Mouse (Mus musculus) thymus, postnatal 4 days (tissue): ENCODE results near the gene Aqp3.
"Not testable (repeated sequence)": the region's sequence is repeated elsewhere in the genome, so short reads cannot be mapped to it uniquely, and the experiment has no call there.

Source experiments
- DNase-seq: peaks from one replicate; pipeline ENCODE4 v3.0.0; 2021

Aqp3 gene

GRCm38 (mm10) chr4:41100986-41101385 lies 3.0 kb upstream of the Aqp3 start:
- no peak for DNase-seq

DNA sequence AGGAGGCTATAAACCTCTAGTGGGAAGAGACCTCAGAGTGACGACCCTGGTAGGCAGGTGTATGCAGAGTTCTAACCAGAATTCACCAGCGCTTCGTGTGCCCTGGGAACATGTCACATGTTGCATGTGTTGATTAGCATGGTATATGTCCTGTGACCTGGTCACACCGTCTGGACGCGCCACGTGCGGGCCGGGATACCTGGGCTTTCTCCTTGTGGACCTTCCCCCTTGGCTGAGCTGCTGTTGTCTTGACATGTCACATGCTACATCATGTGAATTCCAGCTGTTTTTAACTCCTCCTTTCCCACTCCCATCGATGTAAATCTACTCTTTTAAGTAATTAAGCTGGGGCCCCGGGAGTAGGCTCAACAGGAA lies 581 bp upstream of the Aqp3 start:
- DNase-seq, result no peak

DNA sequence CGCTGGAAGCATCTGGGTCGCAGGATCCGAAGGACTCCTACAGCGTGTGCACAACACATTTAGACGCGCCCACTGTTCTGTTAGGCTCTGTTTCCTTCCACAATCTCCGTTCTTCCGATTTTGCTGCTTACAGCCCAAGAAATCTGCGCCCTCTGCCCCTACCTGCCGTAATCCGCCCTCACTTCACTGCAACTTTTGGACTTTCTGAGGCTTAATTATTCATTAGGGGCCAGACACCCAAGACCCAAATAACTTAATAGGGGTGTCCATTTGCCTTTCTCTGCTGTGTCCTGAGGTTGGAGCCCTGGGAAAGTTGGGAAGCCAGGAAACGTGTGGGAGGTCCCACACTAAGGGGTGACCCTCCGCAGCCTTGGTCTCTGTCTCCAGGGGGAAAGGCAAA lies 602 bp downstream of the Aqp3 start:
- peak; percentile 15 for DNase-seq

- DNase-seq, result no peak
Measured at GRCm38 (mm10) chr4:41096794-41097193, 1.2 kb downstream of the Aqp3 start.

DNA sequence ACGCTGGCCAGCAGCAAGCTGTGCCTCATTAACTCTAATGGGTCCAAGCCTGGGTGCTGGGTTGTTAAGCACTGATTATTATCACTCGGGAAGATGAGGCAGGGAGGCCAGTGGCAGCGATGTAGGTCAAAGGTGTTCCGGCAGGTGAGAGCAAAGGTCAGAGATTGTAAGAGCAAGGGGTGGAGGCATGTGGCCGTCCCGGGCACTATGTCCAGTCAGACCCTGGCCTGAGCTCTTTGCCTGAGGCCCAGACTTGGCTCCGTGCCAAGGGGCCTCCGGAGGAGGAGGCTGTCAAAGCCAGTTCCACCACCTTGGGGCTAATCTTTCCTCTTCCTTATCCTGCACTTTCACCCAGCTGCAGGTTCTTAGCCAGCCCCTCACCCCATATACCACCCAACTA lies 1.8 kb downstream of the Aqp3 start:
- DNase-seq, result no peak

GRCm38 (mm10) chr4:41094361-41094760 lies 3.6 kb downstream of the Aqp3 start:
- no peak for DNase-seq

DNA sequence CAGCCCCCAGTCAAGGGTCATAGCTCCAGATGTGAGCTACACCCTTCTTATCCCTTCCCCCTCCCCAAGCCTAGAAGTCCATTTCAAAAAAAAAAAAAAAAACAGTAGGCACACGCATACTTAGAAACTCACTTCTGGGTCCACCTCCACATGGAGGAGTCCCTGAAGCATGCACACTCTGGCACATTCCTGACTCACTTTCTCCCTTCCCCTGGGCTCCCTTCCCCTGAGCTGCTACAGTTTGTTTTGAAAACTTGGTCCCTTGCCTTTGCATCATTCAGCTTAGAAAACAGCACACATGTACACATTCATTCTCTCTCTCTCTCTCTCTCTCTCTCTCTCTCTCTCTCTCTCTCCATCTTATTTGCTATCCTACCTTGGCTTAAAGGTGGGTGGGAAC lies 5.0 kb downstream of the Aqp3 start:
- no peak for DNase-seq

DNA sequence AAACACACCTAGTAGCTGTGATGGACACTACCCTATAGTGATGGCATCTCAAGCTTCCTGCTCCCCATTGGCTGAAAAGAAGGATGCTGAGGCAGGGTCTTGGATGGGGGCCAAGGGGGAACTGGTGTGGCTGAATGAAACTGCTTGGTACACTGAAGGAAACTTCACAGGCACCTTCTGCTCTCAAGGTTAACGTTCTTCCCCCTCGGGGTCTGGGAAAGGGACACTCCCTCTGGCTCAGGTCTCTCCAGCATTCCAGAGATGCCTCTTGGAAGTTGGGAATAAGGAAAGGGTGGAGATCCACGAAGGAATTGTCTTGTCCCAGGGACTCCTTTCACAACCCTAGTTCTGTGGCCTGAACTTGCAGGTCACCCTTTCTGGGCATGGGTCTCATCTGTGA lies 6.6 kb downstream of the Aqp3 start:
- DNase-seq, result no peak

- DNase-seq, result no peak
Measured at GRCm38 (mm10) chr4:41089705-41090104, 8.3 kb downstream of the Aqp3 start.

DNA sequence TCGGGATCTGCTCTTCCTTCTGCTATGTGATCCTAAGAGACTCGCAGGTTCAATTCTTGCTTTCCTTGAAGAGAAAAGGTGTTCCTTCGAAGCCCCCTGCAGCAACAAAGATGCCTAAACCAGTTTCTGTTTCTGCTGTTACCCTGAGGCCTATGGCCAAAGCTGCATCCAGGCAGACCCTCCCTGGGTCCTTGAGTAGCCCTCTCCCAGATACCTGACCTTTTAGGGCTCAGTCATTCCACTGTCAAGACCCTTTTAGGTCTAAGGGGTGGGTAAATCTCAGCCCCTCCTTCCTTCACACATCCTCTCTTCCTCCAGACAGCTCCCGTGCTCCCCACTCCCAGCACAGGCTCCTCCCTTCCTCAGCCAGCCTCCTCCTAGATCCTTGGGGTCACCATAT lies 8.8 kb downstream of the Aqp3 start:
- no peak for DNase-seq

GRCm38 (mm10) chr4:41087459-41088298 lies 10.3 kb downstream of the Aqp3 start:
- no peak for DNase-seq

- DNase-seq, result no peak
Measured at GRCm38 (mm10) chr4:41086947-41087346, 11.0 kb downstream of the Aqp3 start.

DNA sequence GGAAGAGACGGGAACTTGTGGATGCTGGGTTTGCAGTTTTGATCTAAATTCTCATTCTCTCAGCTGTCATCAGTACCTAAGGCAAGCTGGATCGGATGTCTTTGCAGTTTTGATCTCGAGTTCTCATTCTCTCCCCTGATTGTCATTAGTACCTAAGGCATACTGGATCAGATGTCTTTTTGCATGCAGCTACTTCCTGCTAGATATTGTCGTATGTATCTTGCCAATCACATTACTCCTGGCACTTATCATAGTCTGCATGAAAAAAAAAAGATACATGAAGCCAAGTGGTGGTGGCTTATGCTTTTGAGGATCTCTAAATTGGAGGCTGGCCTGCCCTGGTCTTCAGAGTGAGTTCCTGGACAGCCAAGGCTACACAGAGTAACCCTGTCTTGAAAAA lies 13.2 kb downstream of the Aqp3 start:
- no peak for DNase-seq

GRCm38 (mm10) chr4:41082803-41083202 lies 15.2 kb downstream of the Aqp3 start:
- DNase-seq, result not testable (repeated sequence)

DNA sequence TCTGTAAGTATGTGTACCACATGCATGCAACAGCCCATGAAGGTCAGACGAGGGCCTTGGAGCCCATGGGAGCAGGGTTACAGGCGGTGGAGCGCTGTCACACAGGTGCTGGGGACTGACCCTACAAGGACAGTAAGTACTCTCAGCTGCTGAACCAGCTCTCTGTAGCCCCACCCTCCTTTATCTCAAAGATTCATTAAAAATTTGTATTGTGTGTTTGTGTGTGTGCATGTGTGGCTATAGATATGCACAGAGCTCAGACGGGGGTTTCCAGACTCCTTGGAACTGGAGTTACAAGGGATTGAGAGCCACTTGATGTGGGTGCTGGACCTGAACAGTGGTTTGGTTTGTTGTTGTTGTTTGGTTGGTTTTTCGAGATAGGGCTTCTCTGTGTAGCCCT lies 16.2 kb downstream of the Aqp3 start:
- DNase-seq, result no peak

DNA sequence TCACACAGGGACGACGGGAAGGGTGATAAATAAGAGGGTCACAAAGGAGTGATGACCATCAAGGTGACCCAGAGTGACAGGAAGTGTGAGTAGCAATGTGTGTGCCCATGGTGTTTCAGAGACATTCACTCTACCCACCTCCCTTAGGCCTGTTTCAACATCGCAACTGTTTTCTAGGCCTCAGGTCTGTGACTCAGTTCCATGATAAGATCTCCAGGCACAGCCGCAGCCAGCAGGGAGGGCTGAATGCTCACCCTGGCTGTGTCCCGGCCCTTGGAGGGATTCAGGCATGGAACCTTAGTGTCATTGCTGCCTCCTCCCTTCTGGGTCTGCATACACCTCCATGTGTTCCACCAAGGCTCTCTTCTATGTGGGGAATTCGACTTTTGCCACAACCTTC lies 19.3 kb downstream of the Aqp3 start:
- no peak for DNase-seq

- DNase-seq, result no peak
Measured at GRCm38 (mm10) chr4:41074461-41074860, 23.5 kb downstream of the Aqp3 start.

DNA sequence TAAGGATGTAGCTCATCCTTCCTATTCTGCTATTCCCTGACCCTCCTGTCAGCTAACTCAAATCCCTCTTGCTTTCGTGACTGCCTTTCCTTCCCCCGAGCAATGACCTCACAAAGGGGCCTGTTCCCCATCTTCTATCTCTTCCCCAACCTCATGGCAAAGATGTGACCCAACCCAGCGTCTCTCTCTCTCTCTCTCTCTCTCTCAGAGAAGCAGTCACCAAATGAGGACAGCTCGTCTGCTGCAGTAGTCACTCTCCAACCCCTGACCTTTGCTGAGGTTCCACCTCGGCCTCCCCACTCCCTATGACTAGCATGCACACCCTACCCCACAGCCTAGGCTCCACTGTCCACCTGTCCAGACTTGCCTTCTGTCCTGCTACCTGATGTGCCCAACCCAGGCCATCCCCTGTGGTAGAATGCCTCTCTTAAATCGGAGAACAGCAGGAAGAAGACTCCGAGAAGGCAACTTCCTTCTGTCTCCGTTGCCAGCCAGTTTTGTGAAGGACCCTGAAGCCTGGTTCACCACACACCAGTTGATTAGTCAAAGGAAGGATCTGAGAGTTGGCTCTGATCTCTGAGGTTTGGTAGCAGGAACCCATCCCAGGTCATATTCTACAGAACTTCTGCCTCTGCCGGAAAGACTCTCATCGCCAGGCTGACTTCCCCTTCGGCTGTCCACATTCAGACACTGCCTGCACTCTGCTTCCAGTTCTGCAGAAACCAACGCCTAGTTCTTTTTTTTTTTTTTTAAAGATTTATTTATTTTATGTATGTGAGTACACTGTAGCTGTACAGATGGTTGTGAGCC lies 24.8 kb downstream of the Aqp3 start:
- DNase-seq, result no peak

GRCm38 (mm10) chr4:41071500-41072429 lies 26.2 kb downstream of the Aqp3 start:
- no peak for DNase-seq

GRCm38 (mm10) chr4:41065196-41065595 lies 32.8 kb downstream of the Aqp3 start:
- no peak for DNase-seq

DNA sequence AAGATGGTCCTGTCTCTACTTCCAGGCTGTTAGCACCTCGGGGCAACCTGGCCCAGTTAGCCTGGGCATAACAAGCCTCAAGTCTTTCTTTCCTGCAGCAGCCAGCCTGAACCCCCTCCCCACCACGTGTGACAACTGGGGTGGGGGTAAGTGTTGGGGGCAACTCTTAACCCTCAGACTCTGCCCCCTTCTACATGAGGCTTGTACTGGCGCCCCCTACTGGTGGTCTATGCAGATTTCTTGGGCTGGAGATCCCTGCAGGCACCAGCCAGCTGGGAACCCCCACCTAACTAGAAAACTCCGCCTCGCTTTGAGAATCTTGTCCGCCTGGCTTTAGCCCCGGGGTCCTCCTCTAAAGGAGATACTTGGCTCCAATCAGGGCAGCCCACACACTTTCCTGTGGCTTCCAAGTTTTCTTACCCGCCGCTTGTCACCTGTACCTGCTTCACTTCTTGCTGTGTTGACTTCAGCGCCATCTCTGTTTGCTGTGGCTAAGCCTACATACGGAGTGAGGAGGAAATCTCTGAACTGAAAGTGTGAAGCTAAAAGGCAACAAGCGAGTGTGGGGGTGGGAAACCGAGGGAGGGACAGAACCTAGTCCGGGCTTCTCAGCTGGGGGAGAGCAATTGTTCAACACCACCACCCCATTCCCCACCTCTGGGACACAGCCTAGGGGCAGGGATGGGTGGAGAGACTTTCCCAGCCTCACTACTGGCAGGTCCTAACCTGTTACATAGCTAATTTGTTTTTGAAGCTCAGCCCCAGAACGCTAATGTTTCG lies 33.9 kb downstream of the Aqp3 start:
- peak; percentile 66 for DNase-seq

GRCm38 (mm10) chr4:41063351-41063750 lies 34.6 kb downstream of the Aqp3 start:
- no peak for DNase-seq
